Mouse (Mus musculus): ENCODE measurements around the gene Mok. TPM values are rescaled to one million over a fixed set of nuclear protein-coding genes. Genes with fewer than 3 reads are reported as not detected.

Mok gene
- polyA plus RNA-seq, 1 experiment from 2014 or later, result 13.5 TPM

DNA sequence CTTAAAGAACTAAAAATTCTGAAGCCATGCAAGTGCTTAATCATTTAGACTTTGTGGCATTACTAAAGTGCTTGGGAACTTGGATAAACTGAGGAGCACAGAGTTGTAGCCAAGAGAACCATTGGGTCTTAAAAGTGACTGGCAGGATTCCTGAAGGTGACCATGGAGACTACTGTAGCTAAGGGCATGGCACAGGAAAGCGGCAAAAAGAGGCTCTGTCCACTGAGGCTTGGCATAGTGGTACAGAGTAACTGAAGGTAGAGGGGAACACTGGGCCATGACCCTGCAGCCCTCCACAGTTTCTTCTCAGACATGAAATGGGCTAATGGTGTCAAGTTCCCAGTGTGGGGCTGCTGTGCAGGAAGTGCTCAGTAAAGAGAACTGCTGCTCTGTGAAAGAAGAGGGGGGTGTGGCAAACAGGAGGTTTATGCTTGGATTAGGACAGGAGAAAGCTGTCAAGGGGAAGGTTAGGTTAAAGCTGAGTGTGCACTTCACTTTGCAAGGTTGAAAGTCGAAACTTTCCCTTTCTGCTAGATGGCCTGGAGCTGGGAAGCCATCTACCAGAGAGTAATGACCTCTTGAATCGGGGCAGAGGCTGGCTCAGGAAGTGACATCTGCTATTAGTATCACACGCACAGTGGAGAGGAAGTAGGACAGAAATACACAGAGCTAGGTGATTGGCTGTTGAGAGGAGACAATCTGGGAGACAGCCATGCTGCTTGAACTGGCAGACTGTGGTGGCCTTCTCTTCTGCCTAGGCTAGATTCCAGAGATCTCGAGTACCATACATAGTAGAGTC is 64.9 kb downstream of the Mok start:
- H3K27ac ChIP-seq, result no peak overlapping the region
- no peaks in the 10 kb centered on the region for H3K27me3 ChIP-seq
- no peaks in the 10 kb centered on the region for H3K9me3 ChIP-seq (replicated peaks)
- 79% methylated on average over 5 of the region's 5 CpGs for WGBS
- H3K9ac ChIP-seq, result no peak overlapping the region
- H3K36me3 ChIP-seq, result peaks cover 15% of the 10 kb centered on the region; the same call in 1 of the 2 replicates
- H3K4me1 ChIP-seq, result peaks cover 10% of the 10 kb centered on the region
- H3K4me3 ChIP-seq, result no peak overlapping the region
- no peak for ATAC-seq (ENCODE audit: low FRiP score)
- H3K4me2 ChIP-seq (replicated peaks), result no peak overlapping the region

DNA sequence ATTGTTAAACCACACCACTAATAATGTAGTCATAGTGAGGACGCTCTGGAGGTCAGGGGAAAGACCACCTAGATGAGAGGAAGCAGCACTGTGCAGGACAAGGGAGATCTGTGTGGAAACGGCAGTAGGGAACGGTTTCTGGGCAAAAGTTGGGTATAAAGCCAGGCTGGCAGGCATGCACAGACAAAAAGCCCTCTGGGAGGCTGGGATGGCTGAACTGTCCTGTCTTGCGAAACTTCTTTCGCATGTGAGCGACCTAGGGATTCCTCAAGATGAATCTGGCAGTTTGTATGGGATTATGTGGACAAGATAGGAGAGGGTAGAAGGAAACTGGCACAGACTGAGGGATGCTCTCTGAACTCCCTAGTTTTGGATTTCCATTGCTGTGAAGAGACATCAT is 68.8 kb downstream of the Mok start:
- Histone ChIP-seq H3K4me2 (replicated peaks) (no peak overlapping the region), H3K4me1 (peaks cover 13% of the 10 kb centered on the region), H3K27me3 (no peaks in the 10 kb centered on the region), H3K27ac (no peak overlapping the region), H3K36me3 (no peaks in the 10 kb centered on the region), H3K4me3 (no peak overlapping the region), H3K9me3 (replicated peaks) (no peaks in the 10 kb centered on the region), H3K9ac (no peak overlapping the region)
- 93% methylated on average over 6 of the region's 6 CpGs for WGBS
- ATAC-seq (ENCODE audit: low FRiP score), result no peak

DNA sequence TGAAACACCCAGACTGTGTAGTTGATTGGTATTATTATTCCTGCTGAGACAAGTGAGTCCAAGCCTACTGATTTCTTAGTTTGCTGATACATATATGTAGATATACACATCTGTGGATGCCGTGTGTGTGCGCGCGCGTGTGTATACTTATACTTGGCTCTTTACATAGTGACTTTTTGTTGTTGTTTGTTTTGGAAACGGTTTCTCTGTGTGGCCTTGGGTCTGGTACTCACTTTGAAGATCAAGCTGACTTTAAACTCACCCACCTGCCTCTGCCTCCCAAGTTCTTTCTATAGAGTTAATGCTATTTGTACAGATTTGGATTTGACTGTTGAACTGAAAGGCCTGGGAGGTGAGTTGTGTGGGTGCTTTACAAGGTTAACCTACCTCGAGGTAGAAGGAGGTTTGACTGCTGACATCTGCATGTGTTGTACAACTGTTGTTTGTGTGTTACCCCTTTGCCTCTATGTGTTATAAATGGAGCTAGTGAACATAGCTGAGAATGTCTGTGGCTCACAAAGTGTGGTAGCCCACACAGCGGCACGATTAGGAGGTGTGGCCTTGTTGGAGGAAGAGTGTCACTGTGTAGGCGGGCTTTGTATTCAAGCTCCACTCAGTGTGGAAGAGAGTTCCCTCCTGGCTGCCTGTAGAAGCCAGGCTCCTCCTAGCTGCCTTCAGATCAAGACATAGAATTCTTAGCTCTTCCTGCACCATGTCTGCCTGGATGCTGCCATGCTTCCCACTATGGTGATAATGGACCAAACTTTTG is 70.1 kb downstream of the Mok start:
- Histone ChIP-seq H3K27me3 (no peaks in the 10 kb centered on the region), H3K9ac (no peak overlapping the region), H3K4me2 (replicated peaks) (no peak overlapping the region), H3K36me3 (no peaks in the 10 kb centered on the region), H3K4me3 (no peak overlapping the region), H3K27ac (no peak overlapping the region), H3K4me1 (peaks cover 8% of the 10 kb centered on the region), H3K9me3 (replicated peaks) (no peaks in the 10 kb centered on the region)
- ATAC-seq (ENCODE audit: low FRiP score), result no peak
- 91% methylated on average over 10 of the region's 10 CpGs for WGBS

DNA sequence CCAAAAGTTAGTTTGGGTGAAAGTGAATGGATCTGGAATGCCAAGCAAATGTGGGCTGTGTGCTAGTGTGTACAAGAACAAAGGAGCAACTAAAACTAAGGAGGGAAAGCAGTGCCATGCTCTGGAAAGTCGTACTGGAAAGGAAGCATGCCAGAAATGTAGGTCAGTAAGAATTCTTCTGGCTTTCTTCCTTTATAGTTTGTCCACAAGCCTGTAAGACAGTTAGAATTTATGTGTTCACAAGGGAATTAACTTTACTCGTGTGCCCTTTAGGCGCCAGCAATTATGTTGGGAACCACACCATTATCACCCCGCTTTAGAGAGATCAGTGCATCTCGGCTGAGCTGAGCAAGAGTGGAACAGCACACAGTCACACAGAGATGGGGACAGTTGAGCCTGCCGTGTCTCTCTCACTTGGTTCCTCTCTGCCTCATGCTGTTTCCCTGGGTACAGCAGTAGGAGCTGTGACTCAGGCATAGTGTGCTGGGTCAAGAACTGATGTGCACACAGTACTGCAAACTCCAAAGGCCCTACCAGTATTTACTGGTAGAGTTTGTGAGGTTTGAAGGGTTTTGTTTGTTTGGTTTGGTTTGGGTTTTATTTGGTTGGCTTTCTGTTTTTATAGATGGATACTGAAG is 71.0 kb downstream of the Mok start:
- no peak overlapping the region for H3K27ac ChIP-seq
- H3K9ac ChIP-seq, result no peak overlapping the region
- no peaks in the 10 kb centered on the region for H3K36me3 ChIP-seq
- ATAC-seq (ENCODE audit: low FRiP score), result no peak
- no peaks in the 10 kb centered on the region for H3K9me3 ChIP-seq (replicated peaks)
- H3K4me1 ChIP-seq, result 0 out of 2 replicates have a peak, but pooled peaks cover 3% of the 10 kb centered on the region
- 76% methylated on average over 6 of the region's 6 CpGs for WGBS
- no peak overlapping the region for H3K4me2 ChIP-seq (replicated peaks)
- H3K27me3 ChIP-seq, result no peaks in the 10 kb centered on the region
- H3K4me3 ChIP-seq, result no peak overlapping the region

DNA sequence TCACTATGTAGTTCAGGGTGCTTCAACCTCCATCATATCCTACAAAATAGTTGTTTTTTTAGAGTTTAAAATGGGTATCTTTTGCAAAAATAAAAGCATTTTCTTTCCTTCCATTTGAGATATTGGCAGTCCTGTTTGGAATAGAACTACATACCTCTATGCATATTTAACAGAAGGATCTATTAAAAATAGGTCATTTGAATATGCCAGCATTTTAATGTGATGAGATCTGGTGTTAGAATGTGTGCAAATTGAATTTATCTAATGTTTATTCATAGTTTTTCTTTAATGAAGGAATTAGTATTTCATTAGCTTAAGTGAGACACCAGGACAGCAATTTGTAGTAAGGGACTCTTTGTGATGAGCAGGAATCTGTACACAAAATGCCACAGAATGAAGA is 72.2 kb downstream of the Mok start:
- H3K4me1 ChIP-seq, result 0 out of 2 replicates have a peak, but pooled peaks cover 3% of the 10 kb centered on the region
- no peaks in the 10 kb centered on the region for H3K36me3 ChIP-seq
- H3K27me3 ChIP-seq, result no peaks in the 10 kb centered on the region
- no peak overlapping the region for H3K4me2 ChIP-seq (replicated peaks)
- ATAC-seq (ENCODE audit: low FRiP score), result no peak
- H3K4me3 ChIP-seq, result no peak overlapping the region
- H3K9me3 ChIP-seq (replicated peaks), result no peaks in the 10 kb centered on the region
- no peak overlapping the region for H3K9ac ChIP-seq
- no peak overlapping the region for H3K27ac ChIP-seq

DNA sequence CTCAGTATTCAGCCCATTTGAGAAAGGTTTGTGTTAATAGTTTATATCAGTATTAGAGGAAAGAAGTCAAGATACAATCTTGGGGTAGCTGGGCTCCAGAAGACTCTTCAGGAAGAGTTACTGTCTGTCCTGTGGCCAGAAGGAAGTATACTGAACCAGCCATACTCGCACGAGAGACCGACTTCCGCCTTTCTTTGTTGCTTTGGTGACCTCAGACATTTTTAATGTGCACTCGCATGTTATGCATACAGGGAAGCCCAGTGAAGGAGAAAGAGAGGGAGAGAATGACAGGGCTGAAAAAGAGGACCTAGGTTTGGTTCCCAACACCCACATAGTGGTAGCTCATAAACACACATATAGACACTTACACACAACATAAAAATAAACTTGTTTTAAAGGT is 76.2 kb downstream of the Mok start:
- no peaks in the 10 kb centered on the region for H3K36me3 ChIP-seq
- no peaks in the 10 kb centered on the region for H3K9me3 ChIP-seq (replicated peaks)
- H3K27me3 ChIP-seq, result no peaks in the 10 kb centered on the region
- WGBS, result 93% methylated on average over 5 of the region's 5 CpGs
- 0 out of 2 replicates have a peak, but pooled peaks cover 3% of the 10 kb centered on the region for H3K4me1 ChIP-seq
- no peak overlapping the region for H3K4me2 ChIP-seq (replicated peaks)
- H3K9ac ChIP-seq, result no peak overlapping the region
- no peak for ATAC-seq (ENCODE audit: low FRiP score)
- no peak overlapping the region for H3K4me3 ChIP-seq
- H3K27ac ChIP-seq, result no peak overlapping the region

DNA sequence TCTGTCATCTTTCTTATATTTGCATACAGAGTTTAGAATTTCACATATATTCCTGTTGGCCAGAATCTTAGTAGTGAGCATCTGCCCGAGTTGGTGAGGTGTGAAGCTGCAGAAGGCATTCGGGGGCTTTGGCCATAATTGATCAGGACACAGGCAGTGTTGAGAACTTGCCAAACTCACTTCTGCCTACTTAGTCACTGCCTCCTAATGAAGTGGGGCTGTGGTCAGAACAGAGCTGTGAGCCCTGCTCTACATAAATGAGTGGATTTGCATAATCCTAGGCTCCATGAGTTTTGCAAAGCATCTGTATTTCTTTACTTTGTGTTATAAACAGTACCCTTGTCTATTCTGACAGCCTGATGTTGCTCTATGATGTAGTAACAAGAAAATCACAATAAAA is 78.4 kb downstream of the Mok start:
- H3K4me1 ChIP-seq, result no peaks in the 10 kb centered on the region
- no peak overlapping the region for H3K27ac ChIP-seq
- 86% methylated on average over 2 of the region's 2 CpGs for WGBS
- H3K36me3 ChIP-seq, result no peaks in the 10 kb centered on the region
- ATAC-seq (ENCODE audit: low FRiP score), result no peak
- H3K4me3 ChIP-seq, result no peak overlapping the region
- no peak overlapping the region for H3K9ac ChIP-seq
- no peaks in the 10 kb centered on the region for H3K9me3 ChIP-seq (replicated peaks)
- H3K27me3 ChIP-seq, result no peaks in the 10 kb centered on the region
- H3K4me2 ChIP-seq (replicated peaks), result no peak overlapping the region

DNA sequence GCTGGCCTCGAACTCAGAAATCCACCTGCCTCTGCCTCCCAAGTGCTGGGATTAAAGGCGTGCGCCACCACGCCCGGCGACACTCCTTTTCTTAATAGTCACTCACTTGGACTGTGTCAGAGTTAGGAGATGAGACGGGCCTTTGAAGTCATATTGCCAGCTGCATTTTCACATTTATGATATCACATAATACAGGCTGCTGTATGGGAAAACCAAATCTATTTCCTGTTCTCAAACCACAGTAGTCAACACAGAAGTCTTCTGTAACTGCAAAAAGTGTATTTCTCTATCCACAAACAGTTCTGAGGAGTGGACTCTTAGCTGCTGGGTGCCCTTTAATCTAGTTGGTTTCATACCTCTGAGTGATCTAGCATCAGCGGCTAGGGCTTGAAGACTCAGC is 81.8 kb downstream of the Mok start:
- Histone ChIP-seq H3K4me3 (no peak overlapping the region), H3K9me3 (replicated peaks) (no peaks in the 10 kb centered on the region), H3K36me3 (peaks cover 15% of the 10 kb centered on the region), H3K27me3 (no peaks in the 10 kb centered on the region), H3K4me1 (no peaks in the 10 kb centered on the region), H3K9ac (no peak overlapping the region), H3K27ac (no peak overlapping the region), H3K4me2 (replicated peaks) (no peak overlapping the region)
- WGBS, result 98% methylated on average over 8 of the region's 8 CpGs
- ATAC-seq (ENCODE audit: low FRiP score), result no peak

Other genes with a start within 250 kb of the Mok start
- 81.7 and 96.4 TPM in 2 replicates for gene Dync1h1, start 239.5 kb downstream of the Mok start, polyA plus RNA-seq (2016; fragmentation: Nextera tagmentation; extraction: Ambion mirVana)
- gene 1700001K19Rik, start 158.3 kb downstream of the Mok start, polyA plus RNA-seq (2016; fragmentation: Nextera tagmentation; extraction: Ambion mirVana), result not detected in 2 replicates
- gene Hsp90aa1, start 138.2 kb downstream of the Mok start, polyA plus RNA-seq (2016; fragmentation: Nextera tagmentation; extraction: Ambion mirVana), result 1,025 and 1,103 TPM in 2 replicates
- 31.3 and 32.9 TPM in 2 replicates for gene Wdr20, start 103.0 kb downstream of the Mok start, polyA plus RNA-seq (2016; fragmentation: Nextera tagmentation; extraction: Ambion mirVana)
- gene Zfp839, start 9.3 kb upstream of the Mok start, polyA plus RNA-seq (2016; fragmentation: Nextera tagmentation; extraction: Ambion mirVana), result 6.3 and 6.9 TPM in 2 replicates
- gene Cinp, start 48.2 kb upstream of the Mok start, polyA plus RNA-seq (2016; fragmentation: Nextera tagmentation; extraction: Ambion mirVana), result 60.9 and 61.5 TPM in 2 replicates
- gene Tecpr2, start 48.3 kb upstream of the Mok start, polyA plus RNA-seq (2016; fragmentation: Nextera tagmentation; extraction: Ambion mirVana), result 8.4 and 8.8 TPM in 2 replicates
- gene Ankrd9, start 138.1 kb upstream of the Mok start, polyA plus RNA-seq (2016; fragmentation: Nextera tagmentation; extraction: Ambion mirVana), result 10.0 and 11.2 TPM in 2 replicates
- 8.8 and 10.0 TPM in 2 replicates for gene Rcor1, start 198.4 kb upstream of the Mok start, polyA plus RNA-seq (2016; fragmentation: Nextera tagmentation; extraction: Ambion mirVana)